Mouse (Mus musculus): ENCODE measurements around the gene Zmiz1.

The Zmiz1 gene

GRCm38 (mm10) chr14:25456666-25457433 lies 2.1 kb upstream of the Zmiz1 start:
- DNase-seq = peak; percentile 44

DNA sequence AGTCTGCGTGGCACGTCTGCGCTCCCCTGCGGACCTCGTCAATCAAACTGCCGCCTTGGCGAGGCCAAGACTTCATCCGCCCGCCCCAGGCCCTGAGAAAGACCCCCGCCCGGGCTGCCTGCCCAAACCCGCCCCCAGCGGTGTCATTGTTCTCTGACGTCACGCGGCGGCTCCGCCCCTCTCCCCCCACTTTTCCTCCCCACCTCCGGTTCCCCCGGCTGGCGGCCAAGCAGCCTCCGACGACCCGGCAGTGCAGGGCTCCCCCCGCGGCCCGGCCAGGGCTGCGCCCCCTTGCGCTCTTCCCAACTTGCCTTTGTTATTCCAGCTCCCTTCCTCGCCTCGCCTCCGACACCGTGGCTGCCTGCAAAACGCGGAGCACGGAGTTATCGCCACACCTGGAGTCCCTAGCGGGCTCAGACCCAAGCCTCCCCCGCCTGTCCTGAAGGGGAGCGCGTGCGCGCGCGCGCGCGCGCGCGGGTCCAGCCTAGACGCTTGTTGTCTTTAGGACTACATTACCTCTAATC lies 1.5 kb upstream of the Zmiz1 start:
- peak; percentile 98 for DNase-seq

GRCm38 (mm10) chr14:25458111-25459015 lies 622 bp upstream of the Zmiz1 start:
- peak; percentile 44 for DNase-seq

DNA sequence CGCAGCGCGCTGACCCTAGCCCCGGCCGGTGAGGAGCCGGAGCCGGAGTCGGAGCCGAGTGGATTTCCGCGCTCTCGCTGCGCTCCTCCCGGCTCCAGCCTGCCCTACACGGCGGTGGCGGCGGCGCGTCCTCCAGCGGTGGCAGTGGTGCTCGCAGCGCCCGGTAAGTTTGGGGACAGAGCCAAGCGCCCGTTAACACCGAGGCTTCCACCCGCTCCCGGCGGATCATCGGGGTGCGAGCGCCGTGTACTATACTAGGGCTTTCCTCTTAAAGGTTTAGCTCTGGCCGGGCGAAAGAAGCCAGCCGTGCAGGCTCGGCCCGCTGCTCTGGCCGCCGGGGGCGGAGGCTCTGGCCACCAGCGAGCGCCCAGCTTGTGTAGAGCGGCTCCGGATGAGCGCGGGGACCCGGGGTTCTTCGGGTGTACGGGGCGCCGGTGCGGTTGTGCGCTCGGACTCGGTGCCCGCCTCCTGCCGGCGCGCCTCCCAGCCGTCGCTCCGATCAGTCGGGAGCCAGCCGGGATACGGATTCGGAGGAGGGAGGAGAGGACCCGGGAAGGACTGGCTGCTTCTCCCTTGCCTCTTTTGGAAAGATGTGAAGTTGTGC lies 511 bp downstream of the Zmiz1 start:
- peak; percentile 79 for DNase-seq

DNA sequence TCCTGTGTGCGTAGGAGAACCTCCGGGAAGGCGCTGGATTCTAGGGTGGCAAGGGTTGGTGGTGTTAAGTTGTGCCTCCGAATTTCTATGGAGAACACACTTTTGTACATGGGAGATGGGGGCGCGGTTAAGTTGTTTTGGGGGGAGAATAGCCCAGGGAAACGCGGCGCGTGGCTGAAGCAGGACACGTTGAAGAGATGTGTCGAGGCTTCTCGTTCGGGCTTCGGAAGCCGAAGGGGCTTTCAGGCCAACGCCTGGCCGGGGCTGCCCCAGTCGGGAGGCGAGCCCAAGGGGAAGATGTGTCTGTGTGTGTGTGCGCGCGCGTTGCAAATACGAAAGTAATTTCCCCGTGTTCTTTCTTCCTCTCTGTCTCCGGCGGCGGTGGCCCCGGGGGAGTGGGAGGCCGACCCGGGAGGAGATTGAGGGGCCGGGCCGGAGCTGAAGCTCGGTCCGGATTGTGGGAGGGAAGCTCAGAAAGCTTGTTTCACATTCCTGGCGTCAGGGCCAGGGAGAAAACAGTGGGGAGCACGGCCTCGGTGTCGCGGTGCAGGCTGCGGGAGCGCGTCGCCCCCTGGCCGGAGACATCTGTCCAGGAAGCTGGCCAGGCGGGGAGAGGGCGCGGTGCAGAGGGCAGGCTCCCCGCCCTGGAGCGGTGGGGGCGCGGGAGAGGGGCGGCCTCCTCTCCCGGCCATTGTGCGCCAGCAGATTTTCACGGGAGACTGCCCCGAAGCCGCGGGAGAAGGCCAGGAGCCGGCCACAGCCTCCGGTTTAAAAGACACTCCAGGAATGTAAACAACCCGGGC lies 1.2 kb downstream of the Zmiz1 start:
- peak; percentile 68 for DNase-seq

GRCm38 (mm10) chr14:25460801-25461675 lies 2.1 kb downstream of the Zmiz1 start:
- DNase-seq = peak; percentile 75

DNA sequence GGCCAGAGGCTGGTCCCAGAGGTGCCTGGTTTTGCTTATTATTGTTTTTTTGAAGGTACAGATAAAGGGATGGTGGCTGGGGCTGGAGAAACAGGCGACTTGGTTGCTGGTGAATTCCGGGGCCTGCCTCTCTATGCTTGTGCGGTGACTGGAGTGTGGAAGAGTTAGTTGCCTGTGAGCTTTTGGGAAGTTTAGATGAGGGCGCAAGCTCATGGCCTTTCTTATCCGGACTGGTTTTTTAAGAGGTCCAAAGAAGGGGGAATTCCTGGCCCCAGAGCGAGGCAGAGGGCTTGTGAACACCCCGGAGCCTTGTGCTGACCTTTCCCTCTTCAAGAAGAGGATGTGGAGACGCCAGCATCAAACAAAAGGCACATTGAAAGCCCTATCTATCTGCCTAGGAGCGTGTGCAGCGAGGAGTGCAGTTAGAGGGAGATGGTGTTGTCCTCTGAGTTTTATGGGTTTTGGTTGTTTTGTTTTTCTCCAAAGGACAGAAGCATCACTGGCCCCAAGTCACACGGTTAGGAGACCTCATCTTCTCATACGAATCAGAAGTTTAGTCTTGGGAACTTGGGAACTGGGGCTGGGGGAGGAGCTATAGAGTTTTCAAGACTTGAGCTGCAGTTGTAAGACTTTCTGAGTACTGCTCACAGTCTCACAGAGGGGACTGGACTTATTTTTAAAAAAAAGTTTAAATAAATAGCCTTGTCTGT lies 2.8 kb downstream of the Zmiz1 start:
- no peak for DNase-seq

DNA sequence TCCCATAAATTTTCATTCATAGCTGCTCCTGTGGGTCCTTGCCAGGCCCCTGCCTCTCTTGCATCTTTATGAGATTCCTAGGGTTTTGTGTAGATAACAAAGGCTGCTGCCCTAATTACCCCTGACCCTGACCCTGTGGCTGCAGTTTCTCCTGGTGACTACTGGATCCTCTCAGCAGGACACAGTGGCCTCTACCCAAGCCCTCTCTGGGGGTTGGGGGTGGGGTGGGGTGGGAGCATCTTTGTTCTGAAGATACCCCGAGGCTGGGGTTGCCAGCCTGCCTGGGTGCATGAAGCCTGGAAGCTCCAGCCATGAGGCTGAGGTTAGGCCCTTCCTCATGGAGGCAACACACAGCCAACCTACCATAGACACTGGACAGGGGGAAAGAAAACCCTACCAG lies 4.0 kb downstream of the Zmiz1 start:
- no peak for DNase-seq

- DNase-seq = peak; percentile 67
These were observed 4.9 kb downstream of the Zmiz1 start for GRCm38 (mm10) chr14:25463919-25464318.

- no peak for DNase-seq
These were observed 5.8 kb downstream of the Zmiz1 start for GRCm38 (mm10) chr14:25464611-25465307.

DNA sequence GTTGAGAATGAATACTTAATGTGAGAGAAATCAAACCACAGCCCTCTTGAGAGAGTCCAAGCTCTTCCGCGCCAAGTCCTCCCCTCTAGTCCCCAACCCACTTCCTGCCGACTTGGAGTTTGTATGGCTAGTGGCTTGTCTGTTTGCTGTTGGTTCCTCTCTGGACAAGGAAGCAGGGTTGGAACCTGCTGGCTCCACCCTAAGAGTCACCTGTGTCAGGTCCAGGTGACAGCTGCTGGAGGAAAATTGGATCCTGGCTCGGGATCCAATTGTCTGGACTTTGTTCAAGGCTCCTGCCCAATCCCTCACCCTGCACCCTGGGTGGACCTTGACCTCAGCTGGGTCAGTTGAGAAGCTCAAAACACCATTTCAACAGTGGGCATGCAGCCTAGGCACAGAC lies 7.4 kb downstream of the Zmiz1 start:
- no peak for DNase-seq

GRCm38 (mm10) chr14:25467911-25468668 lies 9.1 kb downstream of the Zmiz1 start:
- no peak for DNase-seq

GRCm38 (mm10) chr14:25468891-25469529 lies 10.0 kb downstream of the Zmiz1 start:
- no peak for DNase-seq

- no peak for DNase-seq
These were observed 11.3 kb downstream of the Zmiz1 start for GRCm38 (mm10) chr14:25470224-25470805.

DNA sequence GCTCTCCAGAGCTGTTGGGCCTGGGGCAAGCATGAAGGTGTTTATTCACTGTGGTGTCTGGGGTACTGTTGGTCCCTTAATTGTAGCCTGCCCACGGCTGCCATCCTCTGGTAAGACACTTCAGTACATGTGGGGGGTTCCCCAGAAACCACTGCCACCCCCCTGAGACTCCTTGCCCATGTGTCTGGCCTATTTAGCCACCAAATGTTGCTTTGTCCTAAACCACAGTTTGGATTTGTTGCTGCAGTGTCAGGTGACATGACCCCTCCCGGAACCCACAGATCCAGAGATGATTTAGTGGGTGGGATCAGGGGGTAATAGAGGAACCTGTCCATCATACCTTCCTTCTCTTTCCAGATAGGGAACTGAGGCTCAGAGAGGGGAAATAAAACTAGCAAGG lies 12.1 kb downstream of the Zmiz1 start:
- DNase-seq = no peak

DNA sequence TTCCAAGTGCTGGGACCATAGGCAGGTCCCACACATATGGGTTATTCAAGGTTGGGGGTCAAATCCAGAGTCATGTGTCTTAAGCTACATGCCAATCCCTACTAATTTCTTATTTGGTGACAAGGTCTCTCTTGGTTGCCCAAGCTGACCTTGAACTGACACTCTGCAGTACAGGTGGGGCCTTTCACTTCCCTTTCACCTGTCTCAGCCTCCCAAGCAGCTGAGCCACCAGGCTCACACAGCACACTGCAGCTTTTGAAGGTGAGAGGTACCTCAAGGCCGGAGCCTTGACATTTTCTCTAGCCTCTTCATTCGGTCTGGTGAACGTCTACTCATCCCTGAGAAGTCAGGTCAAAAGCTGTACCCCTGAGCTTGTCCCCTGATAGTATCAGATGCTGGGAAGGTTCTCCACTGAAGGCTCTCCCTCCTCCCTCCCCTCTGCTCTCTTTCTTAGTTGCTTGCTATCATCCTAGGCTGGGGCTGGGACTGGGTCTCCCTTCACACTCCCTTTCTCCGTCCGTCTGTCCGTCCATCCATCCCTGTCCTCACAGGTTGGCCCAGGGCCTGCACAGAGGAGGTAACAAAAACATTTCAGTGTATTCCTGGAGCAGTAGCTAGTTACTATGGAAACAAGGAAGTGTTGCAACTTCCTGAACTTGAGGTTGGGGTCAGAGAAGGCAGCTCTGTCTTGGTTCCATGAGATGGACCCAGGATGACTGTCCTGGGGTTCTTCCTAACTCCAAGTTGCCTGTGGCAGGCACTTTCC lies 13.3 kb downstream of the Zmiz1 start:
- peak; percentile 46 for DNase-seq

GRCm38 (mm10) chr14:25472981-25473649 lies 14.1 kb downstream of the Zmiz1 start:
- DNase-seq = peak; percentile 46
